Mouse (Mus musculus) liver, postnatal 0 days (tissue): Measurements from ENCODE around the gene Repin1.

Experiments used
- CTCF ChIP-seq: sonication (generic); IDR thresholded peaks from 2 replicates; pipeline ENCODE4 v1.5.1; 2016; ENCODE audit warnings: antibody characterized with exemption, low read depth
- EP300 ChIP-seq: IDR thresholded peaks from 2 replicates; pipeline ENCODE4 v1.6.1; 2016; ENCODE audit warnings: antibody characterized with exemption, low read depth, mild to moderate bottlenecking

DNA sequence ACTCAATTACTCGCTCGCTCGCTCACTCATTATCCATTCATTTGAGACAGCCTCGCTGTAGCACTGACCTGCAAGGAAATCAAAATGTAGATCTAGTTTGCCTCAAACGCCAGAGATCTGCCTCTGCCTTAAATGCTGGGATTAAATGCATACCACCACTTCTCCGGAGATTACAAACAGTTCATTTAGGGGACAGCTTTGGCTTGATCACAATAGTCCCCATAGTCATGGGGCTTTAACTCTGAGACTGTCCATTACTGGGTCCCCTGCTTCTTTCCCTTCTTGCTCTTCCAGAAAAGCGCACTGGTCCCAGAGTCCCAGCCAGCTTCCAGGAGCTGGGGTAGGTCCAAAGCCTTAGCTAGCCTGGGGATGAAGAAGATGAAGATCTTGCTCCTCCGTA is 32.8 kb downstream of the Repin1 start, which contains the start of gene AI854703:
- TF ChIP-seq CTCF (no peak), EP300 (no peak)
